Mouse (Mus musculus): ENCODE measurements at regions not wholly inside any gene's neighbourhood (a gene's known extent, or its start where the extent isn't known, plus 50 kb on each side); places are given as distances from the start of the nearest gene placed in this dataset.

DNA sequence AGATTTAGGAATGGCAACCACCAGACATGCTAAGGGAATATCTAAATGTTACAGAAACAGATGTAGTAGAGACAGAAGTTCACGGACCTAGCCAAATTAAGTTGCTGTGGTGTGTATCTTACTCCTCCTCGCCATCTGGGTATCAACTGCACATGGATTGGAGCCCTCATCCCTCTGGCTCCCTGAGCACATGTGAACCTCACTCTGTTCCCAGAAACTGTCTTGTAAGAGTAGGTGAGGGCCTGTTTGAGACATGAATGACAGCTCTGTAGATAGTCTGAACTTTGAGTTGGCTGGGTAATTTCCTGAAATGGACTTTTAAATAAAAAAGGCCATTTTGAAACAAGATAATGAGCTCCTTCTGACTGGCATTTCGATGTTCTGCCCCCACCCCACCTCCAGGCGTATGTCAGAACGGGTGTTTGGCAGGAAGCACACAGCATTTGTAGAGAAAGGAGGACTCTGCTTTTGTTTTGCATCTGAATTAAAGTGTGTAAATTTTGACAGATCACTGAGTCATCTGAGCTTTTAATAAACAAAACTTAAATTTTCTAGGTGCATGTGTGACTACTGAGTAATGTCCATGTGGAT, 196.9 kb upstream of the Cep126 start:
- ChIA-PET CTCF (no interaction called here), POLR2A (no interaction called here)

DNA sequence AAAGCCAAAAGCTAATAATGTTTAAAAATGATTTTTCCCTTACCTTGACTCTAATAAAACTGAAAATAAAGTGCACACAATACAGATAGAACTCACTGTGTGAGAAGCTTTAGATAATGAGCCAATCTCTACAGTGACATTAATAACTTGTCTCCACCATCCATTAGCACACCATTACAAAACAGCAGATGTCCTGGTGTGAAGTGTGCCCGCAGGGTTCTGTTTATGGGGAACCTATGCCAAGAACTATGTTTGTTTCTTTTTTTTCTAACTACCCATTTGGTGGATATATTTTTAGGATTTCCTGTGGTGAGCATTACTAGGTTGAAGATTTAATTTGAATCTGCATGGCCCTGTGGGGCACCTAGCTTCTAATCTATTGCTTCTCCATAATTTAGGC, 203.3 kb upstream of the Trpc6 start:
- POLR2A ChIA-PET = no interaction called here
- CTCF ChIA-PET = no interaction called here

DNA sequence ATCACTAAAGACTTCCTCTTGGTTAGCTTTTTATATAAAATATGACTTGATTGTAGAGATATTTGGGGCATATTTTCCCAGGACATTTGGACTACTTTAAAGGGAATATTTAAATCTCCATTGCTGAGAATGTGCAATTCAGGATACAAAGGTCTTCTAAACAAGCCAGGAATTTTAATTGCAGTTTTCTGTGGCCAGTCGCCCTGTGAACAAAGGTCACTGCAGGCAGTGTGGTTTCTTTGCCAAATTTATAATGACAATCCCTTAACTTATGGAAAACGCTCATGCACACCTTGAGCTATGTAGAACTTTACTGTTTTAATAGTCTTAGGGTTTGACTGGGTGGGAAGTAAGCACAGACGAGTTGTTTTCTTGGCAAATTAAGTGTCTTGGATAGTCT, 192.9 kb upstream of the Trpc6 start:
- CTCF ChIA-PET = no interaction called here
- POLR2A ChIA-PET = interaction anchor here in 1 of 4 experiments (1.1 kb wide), 1 partner anchor 10 kb away, joined by 3 read pairs; no protein-coding TSS in a partner anchor

Data from embryonic stem cell, embryonic (primary cell).